Mouse (Mus musculus): ENCODE measurements around the gene Hnrnph2.

DNA sequence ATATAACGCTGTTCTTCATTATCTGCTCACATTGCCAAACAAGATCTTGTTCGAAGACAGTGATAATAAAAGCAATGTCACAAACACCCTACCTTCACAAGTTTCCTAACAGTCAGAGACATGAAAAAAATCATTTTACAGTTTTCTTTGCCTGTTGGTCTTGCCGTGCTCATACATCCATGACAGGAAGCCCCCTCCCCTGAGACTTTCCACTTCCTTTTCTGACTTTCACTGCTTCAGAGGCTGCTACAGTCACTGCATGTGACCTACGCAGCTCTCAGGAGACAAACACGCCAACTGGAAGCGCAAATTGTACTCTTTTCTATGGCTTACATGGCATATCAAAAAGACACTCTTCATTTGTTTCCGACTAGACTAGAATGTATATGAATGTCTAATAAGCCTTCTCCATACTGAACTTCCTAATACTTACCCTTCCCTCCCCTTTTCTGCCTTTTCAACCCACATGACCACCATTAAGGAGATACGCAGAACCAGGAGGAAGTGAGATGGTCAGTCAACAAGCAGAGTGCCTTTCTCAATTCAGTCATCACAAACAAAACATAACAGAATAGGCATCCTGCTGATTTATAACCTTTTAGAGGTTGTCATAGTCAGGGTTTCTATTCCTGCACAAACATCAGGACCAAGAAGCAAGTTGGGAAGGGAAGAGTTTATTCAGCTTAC lies 34.3 kb upstream of the Hnrnph2 start:
- TF ChIP-seq CTCF (IDR thresholded peaks at IDR 0.05; ENCODE audit: borderline replicate concordance, control insufficient read depth, extremely low read depth, insufficient read depth, low read length, poor library complexity) (no peak), POLR2A (IDR thresholded peaks at IDR 0.05; ENCODE audit: control insufficient read depth, extremely low read depth, insufficient read depth, low read length, poor library complexity) (no peak)

Data from thymus, adult 2 months (tissue).